9 mouse cellular contexts compared by ENCODE assay signal in the genomic region with DNA sequence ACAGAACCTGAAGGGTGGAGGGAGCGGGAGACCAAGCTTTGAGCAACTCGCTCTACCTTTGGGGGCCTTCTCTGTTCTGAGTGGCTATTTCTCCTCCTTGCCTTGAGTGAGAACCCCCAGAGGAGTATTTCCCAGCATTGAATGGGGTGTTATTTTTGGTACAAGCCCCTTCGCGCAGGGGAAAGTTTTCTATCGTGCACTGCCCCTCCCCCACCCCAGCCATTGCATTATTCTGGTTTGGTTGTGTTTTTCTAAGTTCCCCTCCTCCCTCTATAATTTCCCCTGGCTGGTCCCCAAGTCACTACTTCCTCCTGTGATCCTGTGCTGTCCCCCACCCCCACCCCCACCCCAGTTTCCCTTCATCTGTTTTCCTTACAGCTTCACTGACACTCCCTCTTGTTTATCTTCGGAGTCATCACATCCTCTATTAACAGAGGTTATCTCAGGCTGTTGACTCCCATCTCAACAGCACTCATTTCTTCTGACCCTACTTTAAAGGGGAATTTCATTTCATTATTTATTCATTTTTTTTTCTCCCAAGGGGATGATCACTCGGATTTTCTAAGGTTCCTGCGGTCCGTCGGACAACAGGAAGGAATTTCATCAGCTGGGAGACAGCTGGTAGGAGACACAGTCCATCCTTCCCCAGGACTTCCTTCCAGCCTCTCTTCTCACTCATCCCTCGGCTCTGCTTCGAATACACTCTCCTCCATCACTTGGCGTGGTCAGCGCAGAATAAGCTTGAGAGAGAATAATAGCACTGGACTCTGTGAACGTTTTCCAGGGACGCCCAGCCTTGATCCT. TPM values are rescaled to one million over a fixed set of nuclear protein-coding genes. Genes with fewer than 3 reads are reported as not detected.
A peak's percentile ranks its signal among the peaks of the same experiment; 100 is the strongest.
DNase-seq lines count a peak whose midpoint lies in the region; ATAC-seq and TF ChIP-seq lines count a peak whose summit lies in the region.
"Had no signal": no experiment of that assay in that cellular context is flagged by ENCODE, and none has a peak within 500 bp of the region (broad histone marks: within the 10 kb centered on the region; RNA-seq: fewer than 3 reads in every experiment).

No protein-coding gene starts in this region.

- peak overlapping the region; percentile 36 for H3K4me2 ChIP-seq in kidney, embryonic 16.5 days (replicated peaks; ENCODE audit: low read depth, low read length)
- H3K4me2 ChIP-seq: limb, embryonic 12.5 days had no signal

- H3K4me1 ChIP-seq in kidney, embryonic 16.5 days (ENCODE audit: insufficient read depth, low read length): peaks cover 16% of the 10 kb centered on the region

- peak; percentile 21 for DNase-seq in gastrocnemius, adult 2 months
- no peak for DNase-seq in gastrocnemius, adult 8-10 months (ENCODE audit: low spot score in 2 of 2)
- peak; percentile 14 for DNase-seq in heart, adult 8-10 months (ENCODE audit: low spot score)
- no peak for DNase-seq in cerebellum, postnatal 14 days
- DNase-seq in left cerebral cortex, postnatal 4 days: no peak
- DNase-seq in left cerebral cortex, postnatal 25 days (ENCODE audit: low spot score in 2 of 2): no peak

- no peaks in the 10 kb centered on the region for H3K9me3 ChIP-seq in kidney, embryonic 16.5 days (ENCODE audit: low read length)
- H3K9me3 ChIP-seq: limb, embryonic 12.5 days had no signal

- intact Hi-C loops in gastrocnemius, adult 2 months (cut with DNase I): no loop called here
- intact Hi-C loops in left cerebral cortex, postnatal 4 days (cut with DNase I): no loop called here
- intact Hi-C loops in left cerebral cortex, postnatal 25 days (cut with DNase I): no loop called here

- ATAC-seq in kidney, embryonic 16.5 days (ENCODE audit: low FRiP score, low TSS enrichment): peak; percentile 85; the same call in 1 of the 2 replicates
- ATAC-seq in megakaryocyte, adult 5-6 weeks (ENCODE audit: poor library complexity, severe bottlenecking): peak; percentile 74

- H3K4me3 ChIP-seq in gastrocnemius, adult 2 months: peak overlapping the region; percentile 40
- H3K4me3 ChIP-seq in kidney, embryonic 16.5 days (ENCODE audit: low read length): no peak overlapping the region
- H3K4me3 ChIP-seq: limb, embryonic 12.5 days had no signal

- no peaks in the 10 kb centered on the region for H3K27me3 ChIP-seq in kidney, embryonic 16.5 days (ENCODE audit: insufficient read depth, low read length)
- H3K27me3 ChIP-seq: limb, embryonic 12.5 days had no signal

- H3K9ac ChIP-seq in kidney, embryonic 16.5 days (replicated peaks; ENCODE audit: low read length): no peak overlapping the region
- H3K9ac ChIP-seq: limb, embryonic 12.5 days had no signal

- no peak for TF ChIP-seq CTCF in gastrocnemius, adult 2 months (IDR thresholded peaks at IDR 0.05)

- no peaks in the 10 kb centered on the region for H3K36me3 ChIP-seq in kidney, embryonic 16.5 days (ENCODE audit: insufficient read depth, low read length)
- H3K36me3 ChIP-seq: limb, embryonic 12.5 days had no signal

- WGBS in kidney, embryonic 16.5 days: 22% methylated on average over 16 of the region's 16 CpGs

- H3K27ac ChIP-seq in gastrocnemius, adult 2 months: peak overlapping the region; percentile 63
- H3K27ac ChIP-seq in kidney, embryonic 16.5 days (ENCODE audit: low read length): peak overlapping the region; percentile 12; the same call in 1 of the 2 replicates
- H3K27ac ChIP-seq: limb, embryonic 12.5 days had no signal

RNA-seq across cellular contexts. Expression of a gene that starts 58.9 kb away (rescaled TPM):
- 10 to 100 TPM; 55.0 to 87.9 TPM for total RNA-seq in gastrocnemius, adult 2 months (2021)
- total RNA-seq in gastrocnemius, adult 8-10 months (2022): 10 to 100 TPM; 36.5 to 88.3 (median 52.5) TPM
- total RNA-seq in heart, adult 8-10 months (2022): 10 to 100 TPM; 22.2 to 36.2 (median 27.6) TPM
- 7.6 and 8.4 TPM in 2 replicates for polyA plus RNA-seq in kidney, embryonic 16.5 days (2015; fragmentation: Nextera tagmentation; extraction: Ambion mirVana)
- 15.5 and 17.1 TPM in 2 replicates for total RNA-seq in megakaryocyte, adult 5-6 weeks (2015)
- total RNA-seq in megakaryocyte, adult 5-6 weeks (2017): 11.5 and 27.5 TPM in 2 replicates
- total RNA-seq in left cerebral cortex, postnatal 4 days (2021): 10 to 100 TPM; 96.8 to 99.8 TPM
- total RNA-seq in left cerebral cortex, postnatal 25 days (2021): 10 to 100 TPM; 51.0 to 55.5 TPM

Comparison
In these comparisons a context has a peak if more than half of its experiments do, and no peak if none do; other contexts are left out.
1. DNase-seq: peak in gastrocnemius, adult 2 months (single experiment) and heart, adult 8-10 months (single experiment); none in gastrocnemius, adult 8-10 months (0 of 2), cerebellum, postnatal 14 days (0 of 2), left cerebral cortex, postnatal 4 days (single experiment) and left cerebral cortex, postnatal 25 days (0 of 2).